Mouse (Mus musculus) spleen, postnatal 14 days (tissue): ENCODE results near the gene Sh2b2.
A peak's percentile ranks its signal among the peaks of the same experiment; 100 is the strongest.
"Not testable (repeated sequence)": the region's sequence is repeated elsewhere in the genome, so short reads cannot be mapped to it uniquely, and the experiment has no call there.

Experiments
- DNase-seq, 2 experiments: peaks; one replicate each; pipeline ENCODE4 v3.0.0; 2021 to 2022; ENCODE audit warnings: low spot score in 2 of 2

The Sh2b2 gene

DNA sequence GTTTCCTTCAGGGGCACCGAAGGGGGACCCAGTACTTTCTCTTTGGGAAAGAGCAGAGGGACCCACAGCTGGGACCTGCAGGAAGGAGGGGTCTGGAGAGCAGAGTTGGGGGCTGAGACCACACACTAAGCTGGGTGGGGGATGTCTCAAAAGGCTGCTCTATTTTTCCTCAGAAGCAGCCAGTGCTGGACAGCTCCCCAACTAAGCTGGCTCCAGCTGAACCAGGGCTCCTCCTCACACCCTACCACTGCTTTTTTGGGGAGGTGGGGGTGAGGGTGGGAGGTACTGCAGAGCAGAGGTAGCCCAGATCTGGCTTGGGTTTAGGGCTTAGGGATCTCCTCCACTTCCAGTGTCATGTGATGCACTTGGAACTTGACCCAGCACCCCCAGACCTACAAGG, 6.0 kb downstream of the Sh2b2 start:
- no peak for DNase-seq

DNA sequence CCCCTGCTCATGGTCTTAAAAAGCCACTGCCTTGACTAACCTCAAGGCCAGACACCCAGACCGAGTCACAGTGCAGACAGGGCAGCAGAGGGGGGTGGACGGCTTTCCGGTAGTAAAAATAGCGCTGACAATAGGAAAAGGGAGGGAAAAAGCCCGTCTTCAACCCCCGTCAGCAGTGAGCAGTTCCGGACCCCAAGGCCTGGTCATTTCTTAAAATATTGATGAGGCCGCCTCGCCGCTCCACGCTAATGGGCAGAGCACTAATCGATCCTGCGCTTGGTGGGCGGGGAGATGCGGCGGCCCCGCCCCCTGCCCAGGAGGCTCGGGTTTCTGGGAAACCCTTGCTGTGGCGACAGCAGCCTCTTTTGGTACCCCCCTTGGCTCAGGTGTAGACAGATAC, 8.7 kb downstream of the Sh2b2 start:
- DNase-seq: no peak

DNA sequence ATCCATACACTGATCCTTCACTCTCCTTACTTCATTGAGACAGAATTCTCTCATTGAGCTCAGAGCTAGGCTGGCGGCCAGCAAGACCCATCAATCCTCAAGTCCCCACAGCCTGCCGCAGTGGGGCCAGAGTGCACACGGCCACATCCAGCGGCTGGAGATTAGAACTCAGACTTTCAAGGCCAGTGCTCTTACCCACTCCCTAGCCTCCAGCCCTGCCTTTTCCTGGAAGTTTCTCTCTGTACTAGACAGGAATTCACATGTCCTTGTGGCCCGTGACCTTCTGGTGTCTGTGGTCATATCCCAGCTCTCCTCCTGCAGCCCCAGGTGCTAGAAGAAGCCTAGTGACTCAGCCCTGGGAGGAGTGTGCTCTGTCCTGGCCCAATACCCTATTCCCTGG, 9.7 kb downstream of the Sh2b2 start:
- DNase-seq: no peak

DNA sequence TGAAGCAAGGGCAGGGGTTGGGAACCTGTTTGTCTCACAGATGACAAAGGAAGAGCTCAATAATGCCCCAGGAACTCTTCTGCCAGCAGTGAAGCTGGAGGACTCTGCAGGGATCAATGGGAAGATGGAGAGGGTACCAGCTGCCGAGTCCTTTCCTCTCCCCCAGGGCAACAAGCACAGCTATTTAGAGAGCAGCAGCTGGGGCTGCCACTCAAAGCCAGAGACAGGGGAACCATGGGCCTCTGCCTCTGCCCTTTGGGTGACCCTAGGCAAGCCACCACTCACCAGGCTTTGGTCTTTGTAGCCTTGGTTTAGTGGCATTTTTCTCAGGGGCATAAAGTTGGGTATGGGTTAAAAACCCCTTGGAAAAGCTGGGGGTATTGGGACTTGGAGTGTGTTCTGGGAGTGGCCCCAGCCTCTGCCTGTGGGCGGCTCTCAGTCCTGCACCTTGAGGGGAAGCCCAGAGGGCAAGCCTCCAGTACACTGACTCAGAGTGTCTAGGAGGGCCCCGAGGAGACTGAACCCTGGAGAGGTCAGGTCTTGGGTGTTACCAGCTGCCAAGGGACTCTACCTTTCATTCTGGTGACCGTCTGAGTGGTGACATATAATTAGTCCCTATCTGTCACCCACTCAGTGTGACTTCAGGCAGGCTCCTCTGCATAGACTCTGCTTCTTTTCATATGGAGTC, 15.9 kb downstream of the Sh2b2 start:
- DNase-seq: no peak

DNA sequence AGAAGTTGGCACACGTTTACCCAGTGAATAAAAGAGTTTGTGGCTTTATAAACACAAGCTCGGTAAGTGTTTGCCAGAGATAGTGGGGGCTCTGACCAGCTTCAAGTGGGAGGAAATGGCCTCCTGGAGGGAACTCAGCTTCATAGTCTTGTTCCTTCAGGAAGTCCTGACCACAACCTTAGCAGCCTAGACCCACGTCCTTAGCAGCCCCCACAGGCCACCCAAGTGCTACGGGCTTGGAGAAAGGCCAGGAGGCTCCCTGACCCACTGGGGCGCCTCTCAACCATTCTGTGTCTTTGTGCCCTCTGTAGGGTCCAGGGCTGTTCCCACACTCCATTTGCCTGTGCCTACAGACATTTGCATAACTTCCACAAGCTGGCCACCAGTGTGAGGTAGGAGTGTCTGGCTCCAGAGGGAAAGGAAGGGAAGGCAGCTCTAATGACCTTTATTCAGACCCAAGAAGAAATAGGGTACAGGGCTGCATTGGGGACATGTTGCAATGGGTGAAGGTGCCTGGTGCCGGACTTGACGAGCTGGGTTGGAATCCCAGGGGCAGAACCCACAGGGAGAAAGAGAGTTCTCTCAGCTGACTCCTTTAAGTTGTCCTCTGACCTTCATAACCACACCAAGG, 20.0 kb downstream of the Sh2b2 start:
- no peak for DNase-seq

DNA sequence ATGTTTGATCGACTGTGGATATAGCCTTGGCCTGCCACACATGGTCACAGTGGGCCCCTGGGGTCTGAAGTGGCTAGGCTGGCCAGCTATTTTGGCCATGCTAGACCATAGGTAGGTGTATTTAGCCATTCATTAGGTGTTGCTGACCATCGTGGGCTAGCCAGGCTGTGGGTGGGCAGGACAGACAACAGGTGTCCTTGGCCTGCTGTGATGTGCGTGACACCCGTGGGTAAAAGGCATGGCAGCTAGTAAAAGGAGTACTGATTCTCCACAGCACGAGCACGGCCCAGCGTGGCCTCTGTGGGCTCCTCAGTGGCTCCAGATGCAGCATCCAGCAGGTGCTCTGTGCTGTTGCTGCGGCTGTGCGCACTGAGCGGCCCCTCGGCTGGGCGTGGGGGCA, 27.8 kb downstream of the Sh2b2 start:
- no peak for DNase-seq

DNA sequence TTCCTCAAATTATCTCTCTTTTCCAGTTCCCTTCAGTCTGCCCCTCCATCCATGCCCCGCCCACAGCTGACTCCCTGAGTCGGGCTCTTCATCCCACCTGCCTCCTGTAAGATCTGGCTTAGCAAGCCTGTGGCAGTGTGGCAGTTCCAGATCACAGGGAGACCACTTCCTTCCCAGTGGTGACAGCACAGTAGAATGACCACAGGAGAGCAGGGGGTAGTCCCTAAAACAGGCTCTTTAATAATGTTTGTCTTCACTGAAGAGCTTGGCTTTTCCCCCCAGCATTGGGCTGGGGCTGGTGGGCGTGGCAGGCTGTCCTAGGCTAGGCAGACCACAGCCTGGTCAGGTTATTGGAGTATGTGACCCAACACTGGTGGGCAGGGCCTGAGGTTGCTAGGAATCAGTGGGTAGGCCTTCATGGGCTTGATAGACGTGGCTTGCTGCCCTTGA, 28.4 kb downstream of the Sh2b2 start:
- no peak for DNase-seq

DNA sequence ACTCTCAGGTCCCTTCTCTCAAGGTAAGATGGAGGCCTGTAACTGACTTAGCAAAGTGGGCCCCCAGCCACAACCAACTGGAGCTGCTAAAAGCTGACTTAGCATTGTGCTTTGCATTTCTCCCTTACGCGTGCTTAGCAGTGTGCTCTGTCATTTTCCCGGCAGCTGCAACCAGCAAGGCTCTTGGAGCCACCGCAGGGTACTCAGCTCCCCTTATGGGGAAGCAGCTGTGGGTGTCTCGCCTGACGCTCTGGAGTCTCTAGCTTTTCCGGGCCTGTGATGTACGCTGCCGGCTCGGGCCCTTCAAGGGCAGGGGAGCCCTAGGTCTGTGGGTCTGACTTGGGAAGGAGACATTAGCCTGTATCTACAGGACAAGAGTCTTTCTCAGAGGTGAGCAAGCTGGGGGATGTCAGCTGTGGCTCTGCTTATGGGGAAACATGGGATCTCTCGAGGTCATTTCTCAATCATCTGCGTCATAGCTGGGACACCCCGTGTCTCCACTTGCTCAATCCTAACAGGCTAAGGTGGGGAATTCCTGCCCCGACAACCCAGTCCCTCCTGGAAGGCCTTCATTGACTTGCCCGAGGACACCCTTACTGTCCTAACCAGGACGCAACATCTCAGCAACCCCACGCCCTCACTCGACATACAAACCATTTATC, 29.2 kb downstream of the Sh2b2 start:
- no peak for DNase-seq

DNA sequence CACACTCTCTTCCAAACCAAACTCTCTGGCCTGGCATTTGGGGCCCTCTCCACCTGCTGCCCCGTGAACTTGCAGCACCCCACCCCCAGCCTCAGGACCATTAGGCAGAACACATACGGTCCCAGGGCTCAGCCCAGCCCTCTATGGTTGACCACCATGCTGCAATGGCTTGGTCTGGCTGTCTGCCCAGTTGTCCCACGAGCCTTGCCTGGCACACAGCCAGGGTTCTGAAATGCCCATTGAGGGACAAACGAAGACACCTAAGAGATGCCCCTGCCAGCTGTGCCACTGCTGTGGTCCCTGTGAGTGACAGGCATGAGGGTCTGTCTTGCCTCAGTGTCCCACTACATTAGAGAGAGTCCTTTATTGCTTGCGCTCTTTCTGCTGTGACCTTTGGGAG, 30.4 kb downstream of the Sh2b2 start:
- DNase-seq: no peak

DNA sequence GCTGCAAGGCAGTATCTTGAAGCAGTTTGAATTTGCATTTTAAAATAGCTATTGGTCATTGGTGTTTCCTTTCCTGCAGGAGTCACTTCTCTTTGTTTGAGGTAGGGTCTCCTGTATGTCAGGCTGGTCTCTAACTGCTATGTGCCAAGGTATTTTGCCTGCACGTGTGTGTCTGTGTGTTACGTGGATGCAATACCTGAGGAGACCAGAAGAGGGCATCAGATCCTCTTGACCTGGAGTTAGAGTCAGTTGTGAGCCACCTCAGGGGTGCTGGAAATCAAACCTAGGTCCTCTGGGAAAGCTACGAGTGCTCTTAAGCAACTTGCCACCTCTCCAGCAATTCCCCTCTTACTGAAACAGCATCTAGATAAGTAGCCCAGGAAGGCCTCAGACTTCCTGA, 31.1 kb downstream of the Sh2b2 start:
- DNase-seq: no peak

DNA sequence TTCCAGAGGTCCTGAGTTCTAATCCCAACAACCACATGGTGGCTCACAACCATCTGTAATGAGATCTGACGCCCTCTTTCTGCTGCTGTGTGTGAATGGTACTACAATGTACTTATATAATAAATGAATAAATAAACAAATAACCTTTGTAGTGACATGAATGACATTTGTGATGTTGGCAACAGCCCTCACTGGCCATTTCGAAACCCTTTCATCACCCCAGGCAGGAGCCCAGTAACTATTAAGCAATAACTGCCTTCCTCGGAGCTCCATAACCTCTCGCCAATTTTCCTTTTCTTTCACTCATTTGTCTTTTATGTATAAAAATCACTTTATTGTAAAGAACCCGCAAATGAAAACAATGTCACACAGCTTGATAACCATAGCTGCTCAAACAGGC, 32.6 kb downstream of the Sh2b2 start:
- no peak for DNase-seq

DNA sequence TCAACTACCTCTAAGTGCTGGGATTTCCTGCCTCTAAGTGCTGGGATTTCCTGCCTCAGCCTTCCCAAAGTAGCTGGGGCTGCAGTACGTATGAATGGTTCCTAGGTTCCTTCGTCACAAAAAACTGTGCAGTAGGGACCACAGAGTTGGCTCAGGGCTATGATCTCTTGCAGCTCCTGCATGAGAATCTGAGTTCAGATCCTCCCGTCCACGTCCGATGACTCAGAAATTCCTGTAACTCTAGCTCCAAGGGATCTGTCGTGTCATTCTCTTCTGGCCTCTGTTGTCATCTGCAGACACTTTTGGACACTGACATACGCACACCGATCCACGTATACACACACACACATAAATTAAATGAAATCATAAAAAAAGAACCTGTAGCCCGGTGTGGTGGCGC, 33.6 kb downstream of the Sh2b2 start:
- no peak for DNase-seq

DNA sequence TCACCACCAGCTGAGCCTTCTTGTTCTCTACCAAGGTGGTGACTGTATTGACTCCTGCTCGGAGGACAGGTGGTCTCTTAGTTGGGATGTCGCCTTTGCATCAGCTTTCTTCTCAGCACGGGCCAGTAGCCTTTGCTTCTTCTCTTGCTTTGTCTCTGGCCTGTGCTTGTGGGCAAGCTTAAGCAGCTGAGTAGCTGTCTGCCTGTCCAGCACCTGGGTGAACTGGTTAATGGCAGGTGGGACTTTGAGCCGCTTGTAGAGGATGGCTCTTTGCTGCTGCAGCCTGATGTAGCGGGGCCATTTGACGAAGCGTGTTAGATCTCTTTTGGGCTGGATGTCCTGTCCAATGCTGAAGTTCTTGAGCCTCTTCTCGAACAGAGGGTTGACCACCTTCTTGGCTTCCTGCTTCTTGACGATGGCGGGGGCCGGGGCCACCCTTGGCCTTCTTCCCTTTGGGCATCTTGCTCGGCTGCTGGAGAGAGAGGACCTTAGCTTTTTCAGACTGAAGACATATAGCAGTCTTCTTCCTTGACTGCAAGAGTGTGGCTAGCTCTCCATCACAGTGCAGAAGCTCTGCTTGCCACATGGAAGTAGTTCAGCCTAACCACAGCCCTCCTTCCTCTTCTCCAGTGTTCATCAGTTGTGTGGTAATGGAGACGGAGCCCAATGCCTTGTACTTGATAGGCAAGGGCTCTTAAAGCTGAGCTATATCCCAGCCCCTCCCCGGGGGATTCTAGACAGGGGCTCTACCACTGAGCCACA, 34.8 kb downstream of the Sh2b2 start:
- DNase-seq: not testable (repeated sequence)

DNA sequence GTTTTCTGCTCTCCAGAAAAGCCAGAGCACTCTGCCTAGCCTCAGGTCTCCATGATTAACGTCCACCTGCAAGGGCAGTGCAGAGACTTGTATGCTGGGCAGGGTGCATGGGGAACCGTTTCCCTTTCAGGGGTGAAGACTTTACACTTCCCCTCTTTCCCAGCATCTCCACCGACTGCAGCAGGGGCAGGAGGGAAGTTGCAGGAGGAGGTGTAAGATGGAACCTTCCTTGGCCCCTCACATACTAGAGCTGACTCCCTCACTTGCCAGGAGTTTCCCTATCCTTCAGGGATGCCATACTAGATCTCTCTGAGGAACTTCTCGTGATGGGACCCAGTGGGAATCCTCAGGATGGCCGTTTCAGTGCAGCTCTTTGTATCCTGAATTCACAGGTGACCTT, 35.8 kb downstream of the Sh2b2 start:
- DNase-seq: no peak

DNA sequence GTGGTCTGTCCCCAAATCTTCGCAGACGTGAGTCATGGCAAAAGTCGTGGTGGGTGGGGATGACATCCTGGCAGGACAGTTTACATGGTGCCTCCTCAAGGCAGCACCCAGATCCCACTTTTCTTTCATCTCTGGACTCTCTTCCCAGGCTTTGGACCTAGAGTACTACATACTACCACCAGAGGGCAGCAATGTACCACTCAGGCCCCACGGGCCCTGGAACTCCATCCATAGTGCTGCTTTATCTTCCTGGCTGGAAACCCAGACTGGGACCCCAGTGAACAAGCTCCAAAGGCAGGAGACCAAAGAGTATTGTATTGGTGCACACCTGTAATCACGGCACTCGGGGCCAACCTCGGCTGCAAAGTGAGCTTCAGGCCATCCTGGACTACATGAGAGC, 44.5 kb downstream of the Sh2b2 start:
- DNase-seq: peak in 1 of 2 experiments; percentile 26

DNA sequence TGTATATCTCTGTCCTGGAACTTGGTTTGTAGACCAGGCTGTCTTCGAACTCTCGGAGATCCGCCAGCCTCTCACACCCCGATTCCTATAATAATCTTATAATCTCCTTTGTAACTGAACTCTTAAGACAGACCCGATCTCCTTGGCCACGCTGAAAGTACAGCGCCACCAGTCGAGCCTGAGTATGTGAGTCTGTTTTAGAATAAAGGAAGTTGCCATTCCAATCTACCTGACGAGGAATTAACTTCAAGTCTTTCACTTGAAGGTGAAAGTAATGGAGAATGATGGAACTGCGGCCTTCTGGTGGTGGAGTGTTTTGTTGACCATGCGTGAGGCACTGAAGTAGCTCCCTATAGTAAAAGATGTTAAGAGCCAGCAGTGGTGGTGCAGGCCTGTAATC, 46.8 kb downstream of the Sh2b2 start:
- DNase-seq: no peak

DNA sequence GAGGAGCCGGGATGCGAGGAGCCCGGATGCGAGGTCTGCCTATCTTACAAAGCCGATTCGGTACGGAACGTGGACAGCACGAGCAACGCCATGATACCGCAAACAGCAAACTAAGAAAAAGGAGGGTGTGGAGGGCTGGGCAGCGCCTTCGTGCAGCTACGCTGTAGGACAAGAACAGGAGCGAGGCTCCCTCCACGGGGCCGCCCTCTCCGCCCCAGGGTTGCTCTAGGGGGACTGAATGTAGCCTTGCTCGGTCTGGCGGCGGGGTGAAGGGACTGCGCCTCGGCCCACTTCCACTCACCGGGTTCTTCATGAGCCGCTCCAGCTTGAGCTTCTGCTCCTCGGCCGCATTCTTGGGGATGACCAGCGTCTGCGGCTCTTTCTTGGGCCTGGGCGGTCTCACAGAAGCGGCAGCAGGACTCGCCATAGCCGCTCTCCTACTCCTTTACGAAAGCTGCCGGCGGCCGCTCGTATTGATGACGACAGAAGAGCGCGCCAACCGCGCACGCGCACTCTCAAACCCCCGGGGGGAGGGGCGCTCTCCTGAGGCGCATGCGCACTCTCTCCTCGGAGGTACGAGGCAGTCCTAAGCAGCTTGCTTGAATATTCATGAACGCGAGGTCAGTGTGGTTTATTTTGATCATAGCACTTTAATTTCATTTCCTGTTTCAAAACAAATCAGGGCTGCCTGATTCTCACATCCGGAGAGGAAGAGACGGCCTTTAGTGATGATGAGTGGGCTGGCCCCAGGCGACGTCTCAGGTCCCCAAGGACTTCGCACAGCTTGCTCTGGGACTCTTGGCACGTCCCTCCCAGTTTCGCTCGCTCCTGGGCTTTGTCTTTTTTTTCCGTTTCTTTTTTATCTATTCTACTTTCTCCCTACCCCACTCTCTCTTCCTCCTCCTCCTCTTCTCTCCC, 47.6 kb downstream of the Sh2b2 start, which contains the start of gene Prkrip1:
Prkrip1 (minus strand) TSS at position 490 of the 918 bp plus-strand sequence.
- peak; percentile 88 to 94 for DNase-seq

DNA sequence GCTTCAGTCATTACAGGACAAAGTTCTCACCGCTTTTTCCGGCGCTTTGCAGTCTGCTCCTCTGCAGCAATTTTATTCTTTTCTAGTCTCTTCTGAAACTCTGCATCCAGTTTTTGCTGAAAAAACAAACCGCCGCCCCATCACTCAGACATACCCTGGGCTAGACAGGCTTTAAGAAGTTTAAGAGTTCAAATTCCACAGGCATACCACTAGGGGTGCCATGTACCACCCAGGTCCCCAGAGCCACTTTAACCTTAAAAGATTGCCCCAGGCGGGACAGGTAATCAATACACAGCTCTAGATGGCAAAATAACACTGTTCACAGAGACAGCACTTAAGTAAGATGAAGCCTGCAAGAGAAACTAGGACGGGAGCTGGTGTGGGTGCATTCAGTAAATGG, 54.5 kb downstream of the Sh2b2 start:
- DNase-seq: no peak

DNA sequence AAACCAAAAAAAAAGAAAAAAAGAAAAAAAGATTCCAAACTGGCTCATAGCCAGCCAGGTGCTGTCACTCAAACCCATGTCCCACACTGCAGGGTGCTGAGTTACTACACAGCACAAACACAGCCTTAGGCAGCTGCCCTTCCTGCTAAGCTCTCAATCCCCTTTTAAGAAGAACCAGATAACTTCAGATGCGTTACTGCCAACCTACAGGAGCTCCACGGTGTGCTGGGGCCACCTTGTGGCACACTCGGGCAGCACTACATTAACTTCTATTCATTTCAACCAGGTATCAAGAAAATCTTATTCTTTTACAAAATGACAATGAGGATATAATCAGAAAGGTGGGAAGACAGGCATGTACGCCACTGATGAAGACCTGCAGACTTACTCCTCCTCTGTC, 59.6 kb downstream of the Sh2b2 start:
- DNase-seq: peak; percentile 26 to 49

DNA sequence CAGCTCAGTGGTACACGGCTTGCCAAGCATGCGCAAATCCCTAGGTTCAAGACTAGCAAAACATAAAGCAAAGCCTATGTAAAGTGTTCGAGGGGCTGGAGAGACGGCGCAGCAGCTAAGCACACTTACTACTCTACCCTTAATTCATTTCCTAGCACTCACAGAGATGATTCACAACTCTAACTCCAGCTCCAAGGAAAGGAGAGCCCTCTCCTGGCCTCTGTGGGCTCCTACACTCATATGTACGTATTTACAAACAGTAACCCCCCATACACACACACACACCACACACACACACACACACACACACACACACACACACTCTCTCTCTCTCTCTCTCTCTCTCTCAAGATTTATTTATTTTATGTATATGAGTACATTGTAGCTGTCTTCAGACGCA, 62.6 kb downstream of the Sh2b2 start:
- DNase-seq: no peak

DNA sequence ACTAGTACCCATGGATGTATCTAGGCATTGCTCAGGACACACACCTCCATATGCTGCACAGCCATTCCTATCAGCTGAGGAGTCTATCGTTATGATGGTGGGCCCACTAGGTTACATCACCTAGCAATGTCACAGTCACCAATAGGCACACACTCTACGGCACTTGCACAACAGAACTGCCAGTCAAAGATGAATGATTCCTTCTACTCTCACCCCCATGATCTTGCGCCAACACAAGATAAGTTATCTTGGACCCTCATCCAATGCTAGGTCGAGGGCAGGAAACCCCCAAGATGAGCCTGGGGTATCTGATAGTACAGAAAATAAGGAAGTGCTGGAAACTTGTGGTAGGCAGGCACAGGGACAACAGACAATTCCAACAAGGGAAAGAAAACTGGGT, 63.5 kb downstream of the Sh2b2 start:
- no peak for DNase-seq
